Mouse (Mus musculus) heart, postnatal 25 days (tissue): ENCODE results near the gene Srrm4. TPM values are rescaled to one million over a fixed set of nuclear protein-coding genes. Genes with fewer than 3 reads are reported as not detected.

ENCODE experiments used
- DNase-seq: peaks from one replicate; pipeline ENCODE4 v3.0.0; 2022; ENCODE audit warnings: low spot score
- intact Hi-C: fragments of 180-260 bp; cut with DNase I; formaldehyde crosslinking; loops from one replicate; pipeline ENCODE4 v1.15.1; 2025
- total RNA-seq, 2 experiments: library from RNA; stranded (reverse); gene quantifications; 2 replicates each; pipeline ENCODE4 v1.2.3; 2021

Srrm4 gene
- total RNA-seq, result 1 to 10 TPM; 8.0 to 9.6 TPM

DNA sequence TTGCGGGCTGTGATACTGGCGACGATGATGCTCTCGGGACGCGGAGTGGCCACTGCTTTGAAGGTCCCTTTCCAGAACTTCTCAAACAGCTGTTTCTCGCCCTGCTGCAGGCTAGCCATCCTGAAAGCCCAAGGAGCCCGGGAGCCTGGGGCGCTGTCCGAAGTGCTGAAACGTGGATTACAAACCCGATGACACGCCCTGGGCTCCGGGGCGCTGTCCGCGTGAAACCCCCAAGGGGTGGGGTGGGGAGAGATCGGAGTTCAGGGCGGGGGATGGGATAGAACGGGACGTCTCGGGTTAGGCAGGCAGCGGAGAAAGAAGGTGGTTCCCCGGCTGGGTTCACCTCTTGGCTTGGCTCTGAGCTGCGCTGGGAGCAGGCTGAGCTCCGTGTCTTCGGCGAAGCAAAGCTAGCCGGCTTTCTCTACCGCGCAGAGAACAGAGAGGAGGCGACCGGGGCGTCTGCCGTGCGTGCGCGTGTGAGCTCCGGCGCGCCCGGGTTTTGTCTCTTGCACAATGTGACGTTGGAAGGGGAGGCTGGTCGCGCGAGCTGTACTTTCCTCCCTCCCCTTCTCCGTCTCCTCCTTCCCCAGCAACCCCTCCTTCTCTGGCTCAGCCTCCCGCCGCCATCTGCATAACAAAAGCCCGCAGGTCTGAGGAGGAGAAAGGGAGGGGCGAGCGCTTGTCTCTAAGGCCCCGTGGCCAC is at the start of gene Srrm4:
Srrm4 (minus strand) TSS at position 472 of the 703 bp plus-strand sequence.
- no peak for DNase-seq
- intact Hi-C loops, result loop anchor here (5.0 kb wide), 2 partner anchors 359 to 469 kb away; no protein-coding TSS in a partner anchor

- intact Hi-C loops, result loop anchor here (5.0 kb wide), 2 partner anchors 361 to 471 kb away; no protein-coding TSS in a partner anchor
- DNase-seq, result no peak
These were observed 1.3 kb upstream of the Srrm4 start for GRCm38 (mm10) chr5:116592801-116593430.

- intact Hi-C loops, result loop anchor here (5.0 kb wide), 2 partner anchors 360 to 470 kb away; no protein-coding TSS in a partner anchor
- no peak for DNase-seq
These were observed 608 bp upstream of the Srrm4 start for GRCm38 (mm10) chr5:116592049-116592800.

GRCm38 (mm10) chr5:116590698-116591097 is 919 bp downstream of the Srrm4 start:
- intact Hi-C loops, result loop anchor here (5.0 kb wide), 2 partner anchors 358 to 468 kb away; no protein-coding TSS in a partner anchor
- DNase-seq, result no peak

DNA sequence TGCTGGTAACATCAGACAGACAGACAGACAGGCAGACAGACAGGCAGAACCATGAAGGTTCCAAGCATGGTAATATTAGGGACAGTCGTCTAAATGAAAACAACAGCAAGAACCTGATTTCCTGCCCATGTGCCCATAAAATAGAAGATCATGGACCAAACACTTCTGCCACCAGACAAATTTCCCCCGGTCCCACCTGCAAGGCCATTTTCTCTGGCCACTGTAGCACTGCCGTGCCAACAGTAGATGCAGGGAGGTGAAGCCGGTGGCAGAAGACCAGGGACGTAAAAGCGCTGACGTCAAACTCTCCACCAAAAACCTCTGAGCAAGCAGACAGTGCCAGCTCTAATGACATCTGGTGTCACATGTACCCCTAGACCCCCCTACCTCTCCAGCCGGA is 2.0 kb downstream of the Srrm4 start:
- intact Hi-C loops, result loop anchor here (5.0 kb wide), 2 partner anchors 357 to 467 kb away; no protein-coding TSS in a partner anchor
- DNase-seq, result no peak

DNA sequence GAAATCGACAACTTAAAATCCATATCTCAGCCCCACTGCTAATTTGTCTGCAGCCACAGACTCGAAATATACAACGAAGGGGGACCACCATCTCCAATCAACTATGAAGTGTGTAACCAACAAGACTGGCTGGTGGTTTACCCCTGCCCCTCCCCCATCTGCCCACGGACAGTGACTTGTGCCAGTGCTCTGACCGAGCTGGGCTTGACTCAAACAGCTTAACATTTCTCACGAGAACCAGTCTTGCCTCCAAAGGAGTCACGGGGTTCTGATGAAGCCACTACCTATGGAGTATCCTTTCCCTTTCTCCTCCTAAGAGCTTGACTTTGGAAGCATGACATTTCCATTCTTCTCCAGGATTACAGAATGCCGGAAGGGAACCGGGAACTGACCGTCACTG is 2.8 kb downstream of the Srrm4 start:
- no peak for DNase-seq
- intact Hi-C loops, result no loop called here

DNA sequence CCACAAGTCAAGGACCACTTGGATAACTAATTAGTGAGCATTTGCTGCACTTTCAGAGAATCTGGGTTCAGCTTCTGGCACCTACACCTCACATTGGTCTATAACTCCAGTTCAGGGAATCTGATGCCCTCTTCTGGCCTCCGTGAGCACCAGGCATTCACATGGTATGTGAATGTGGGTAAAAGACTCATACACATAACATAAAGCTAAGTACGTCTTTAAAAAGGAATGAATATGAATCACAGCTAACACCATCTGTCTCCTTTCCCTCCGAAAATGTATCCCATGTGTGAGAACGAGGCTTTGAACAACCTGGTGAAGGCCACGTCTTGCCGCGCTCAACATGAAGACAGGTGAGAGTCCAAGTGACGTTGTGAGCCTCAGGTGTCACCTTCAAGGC is 12.1 kb downstream of the Srrm4 start:
- intact Hi-C loops, result no loop called here
- no peak for DNase-seq

GRCm38 (mm10) chr5:116577082-116577481 is 14.5 kb downstream of the Srrm4 start:
- no peak for DNase-seq
- intact Hi-C loops, result no loop called here

DNA sequence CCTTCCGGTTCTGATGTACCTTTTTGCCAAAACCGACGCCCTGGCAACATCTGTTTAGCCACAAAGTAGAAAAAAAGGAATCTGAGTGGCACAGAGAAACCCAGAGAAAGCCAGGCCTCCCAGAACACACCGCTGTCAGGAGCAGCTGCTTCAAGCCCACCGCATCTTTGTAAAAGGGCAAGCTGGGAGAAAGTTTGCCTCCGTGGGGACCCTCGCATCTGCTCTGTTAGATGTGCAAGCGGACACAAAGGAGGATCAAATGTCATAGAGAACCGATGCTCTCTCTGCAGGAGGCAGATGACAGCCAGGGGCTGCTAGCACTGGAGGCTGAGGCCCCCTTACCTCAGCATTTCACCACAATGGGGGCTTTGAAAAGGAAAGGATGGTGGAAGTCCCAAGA is 18.3 kb downstream of the Srrm4 start:
- no peak for DNase-seq
- intact Hi-C loops, result no loop called here

GRCm38 (mm10) chr5:116571936-116572335 is 19.7 kb downstream of the Srrm4 start:
- no peak for DNase-seq
- intact Hi-C loops, result no loop called here

DNA sequence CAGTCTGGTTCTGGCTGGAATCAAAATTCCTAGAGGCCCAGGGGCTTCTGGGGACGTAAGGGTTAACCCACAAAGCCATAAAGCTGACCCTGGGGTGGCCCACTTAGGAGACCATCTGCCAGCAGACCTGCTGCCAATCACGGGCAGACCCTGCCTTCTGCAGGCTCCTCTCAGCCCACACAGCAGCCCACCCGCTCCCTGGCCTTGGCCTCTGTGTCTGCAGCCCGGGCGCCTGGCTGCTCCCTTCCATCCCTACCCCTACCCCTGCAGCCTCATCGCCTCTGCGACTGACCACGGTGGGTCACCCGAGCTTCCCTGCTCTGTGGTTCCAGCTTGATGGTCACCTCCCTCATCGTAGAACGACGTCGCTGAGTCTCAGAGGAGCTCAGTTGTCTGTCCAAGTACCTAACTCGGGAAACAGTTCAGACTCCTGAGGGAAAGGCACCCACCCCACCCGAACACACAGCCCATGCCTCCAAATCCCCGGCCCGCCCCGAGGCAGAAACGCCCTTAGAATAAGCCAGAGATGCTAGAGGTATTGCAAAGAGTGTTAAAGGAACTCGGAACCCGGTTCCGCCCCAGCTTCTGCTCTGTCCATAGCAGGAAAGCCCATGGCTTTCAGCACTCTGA is 20.3 kb downstream of the Srrm4 start:
- no peak for DNase-seq
- intact Hi-C loops, result no loop called here

- intact Hi-C loops, result no loop called here
- DNase-seq, result no peak
These were observed 21.1 kb downstream of the Srrm4 start for GRCm38 (mm10) chr5:116570566-116570965.

DNA sequence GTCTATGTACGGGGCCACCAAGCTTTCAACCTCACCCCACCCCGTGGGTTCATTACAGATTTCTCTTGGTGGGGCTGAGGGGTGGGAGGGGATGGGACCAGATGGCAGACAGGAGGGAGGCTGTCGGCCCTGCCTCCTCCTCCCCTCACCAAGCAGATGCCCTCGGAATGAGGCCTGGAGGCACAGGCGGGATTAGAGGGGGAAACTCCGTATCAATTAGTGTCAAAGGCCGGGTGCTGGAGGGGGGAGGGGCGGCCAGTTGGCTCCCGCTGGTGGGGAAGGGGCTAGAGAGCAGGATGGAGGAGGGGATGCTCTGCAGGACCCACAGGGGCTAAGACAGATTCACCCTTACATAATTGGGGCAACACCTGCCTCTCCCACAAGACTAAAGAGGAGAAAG is 22.0 kb downstream of the Srrm4 start:
- intact Hi-C loops, result no loop called here
- DNase-seq, result no peak

DNA sequence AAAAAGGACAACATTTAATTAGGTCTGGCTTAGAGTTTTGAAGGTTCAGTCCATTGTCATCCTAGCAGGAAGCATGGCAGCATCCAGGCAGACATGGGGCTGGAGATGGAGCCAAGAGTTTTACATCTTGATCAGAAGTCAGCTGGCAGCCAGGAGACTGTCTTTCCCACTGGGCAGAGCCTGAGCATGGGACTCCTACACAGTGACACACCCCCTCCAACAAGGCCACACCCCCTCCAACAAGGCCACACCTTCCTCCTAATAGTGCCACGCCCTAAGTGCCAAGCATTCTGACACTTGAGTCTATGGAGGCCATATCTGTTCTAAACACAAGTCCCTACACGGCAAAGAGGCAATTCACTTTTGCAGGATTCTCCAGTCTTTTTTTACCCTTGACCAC is 23.6 kb downstream of the Srrm4 start:
- DNase-seq, result no peak
- intact Hi-C loops, result no loop called here

- intact Hi-C loops, result no loop called here
- no peak for DNase-seq
These were observed 24.3 kb downstream of the Srrm4 start for GRCm38 (mm10) chr5:116567298-116567697.

GRCm38 (mm10) chr5:116566385-116567045 is 25.1 kb downstream of the Srrm4 start:
- intact Hi-C loops, result no loop called here
- DNase-seq, result no peak

GRCm38 (mm10) chr5:116565573-116565972 is 26.0 kb downstream of the Srrm4 start:
- intact Hi-C loops, result no loop called here
- no peak for DNase-seq

- DNase-seq, result no peak
- intact Hi-C loops, result no loop called here
These were observed 27.2 kb downstream of the Srrm4 start for GRCm38 (mm10) chr5:116564391-116564790.

GRCm38 (mm10) chr5:116563713-116564112 is 27.9 kb downstream of the Srrm4 start:
- intact Hi-C loops, result no loop called here

DNA sequence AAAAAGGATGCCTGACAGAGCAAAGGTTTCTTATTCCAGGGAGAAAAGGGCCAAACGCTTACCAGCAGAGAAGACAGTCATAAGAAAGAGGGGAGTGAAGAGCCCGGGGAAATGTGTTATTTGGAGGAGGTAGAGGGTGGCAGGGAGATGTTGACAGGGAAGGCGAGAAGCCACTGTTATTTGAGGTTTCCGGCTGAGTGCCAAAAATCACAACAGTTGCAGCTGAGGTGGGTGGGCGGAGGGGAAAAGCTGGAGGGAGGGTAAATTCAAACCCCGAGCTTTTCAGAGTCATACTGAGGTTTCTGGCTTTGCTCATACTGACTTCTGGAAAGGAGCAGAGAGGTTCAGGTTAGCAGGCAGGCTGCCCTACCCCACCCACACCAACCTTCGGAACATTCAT is 32.5 kb downstream of the Srrm4 start:
- no peak for DNase-seq
- intact Hi-C loops, result no loop called here

More at GRCm38 (mm10) chr5:116563713-116564112, 27.9 kb downstream of the Srrm4 start:
- DNase-seq, result no peak
